Mouse (Mus musculus) small intestine, adult 2 months (tissue): ENCODE data around the gene Atxn7. TPM values are rescaled to one million over a fixed set of nuclear protein-coding genes. Genes with fewer than 3 reads are reported as not detected.

Experiments
- H3K27ac ChIP-seq: fragments of 200-500 bp; 2 replicates; pipeline ENCODE4 v1.5.1; 2012; ENCODE audit warnings: low read depth, low read length, control low read depth, inconsistent platforms; ENCODE audit not compliant: insufficient read depth
- H3K27me3 ChIP-seq: fragments of 200-500 bp; 2 replicates; pipeline ENCODE4 v1.6.1; 2012; ENCODE audit warnings: mild to moderate bottlenecking, moderate library complexity, low read length, inconsistent platforms; ENCODE audit not compliant: control insufficient read depth, insufficient read depth
- H3K36me3 ChIP-seq: fragments of 200-500 bp; 2 replicates; pipeline ENCODE4 v1.6.1; 2012; ENCODE audit warnings: mild to moderate bottlenecking, low read length, control low read depth, inconsistent platforms; ENCODE audit not compliant: control insufficient read depth, insufficient read depth
- H3K4me1 ChIP-seq: fragments of 200-500 bp; 2 replicates; pipeline ENCODE4 v1.6.1; 2012; ENCODE audit warnings: low read length, inconsistent platforms, mixed read lengths; ENCODE audit not compliant: control insufficient read depth, insufficient read depth, insufficient read length
- H3K4me3 ChIP-seq: fragments of 200-500 bp; 2 replicates; pipeline ENCODE4 v1.5.1; 2012; ENCODE audit warnings: low read depth, mild to moderate bottlenecking, control low read depth, inconsistent platforms, low read length, moderate library complexity
- CTCF ChIP-seq: fragments of 200-500 bp; IDR thresholded peaks from 2 replicates; pipeline ENCODE4 v1.5.1; 2012; ENCODE audit warnings: low read depth, mild to moderate bottlenecking, control low read depth, inconsistent platforms, low read length, moderate library complexity, mixed read lengths; ENCODE audit not compliant: insufficient replicate concordance, insufficient read length; ENCODE audit errors: extremely low read depth
- POLR2A ChIP-seq: fragments of 200-500 bp; IDR thresholded peaks from 2 replicates; pipeline ENCODE4 v1.6.1; 2012; ENCODE audit warnings: low read depth, mild to moderate bottlenecking, control low read depth, inconsistent platforms, low read length, moderate library complexity
- WGBS: fragments of 180-500 bp; shearing (Covaris S2); methylation state at CpG from one replicate; pipeline ENCODE4 v1.1.7; 2018; 5-methylcytosine and 5-hydroxymethylcytosine counted together
- polyA plus RNA-seq: library from polyadenylated mRNA; depleted of rRNA; stranded (reverse); fragments of >200 nt; gene quantifications from 2 replicates; pipeline ENCODE4 v1.2.3, GENCODE M21; 2012

The Atxn7 gene
- polyA plus RNA-seq, 1 experiment: 30.8 TPM

DNA sequence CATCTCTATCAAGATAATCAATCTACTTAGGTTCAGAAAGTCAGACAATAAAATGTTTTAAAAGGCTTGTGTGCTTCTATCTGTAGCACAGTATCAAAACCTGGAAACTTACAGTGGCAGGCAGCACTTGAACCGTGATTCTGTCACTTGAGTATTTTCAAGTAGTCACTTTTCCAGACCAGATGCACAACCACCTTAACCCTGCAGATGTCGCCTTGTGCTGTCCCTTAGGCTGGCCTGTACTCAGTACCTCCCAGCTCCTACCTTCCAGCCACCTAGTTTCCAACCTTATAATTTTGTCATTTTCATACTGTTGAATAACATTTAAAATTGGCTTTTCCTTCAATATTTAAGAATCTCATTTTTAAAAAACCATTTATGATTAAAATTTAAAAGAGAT lies 20.9 kb downstream of the Atxn7 start:
- Histone ChIP-seq H3K4me1 (no peaks in the 10 kb centered on the region), H3K27me3 (no peaks in the 10 kb centered on the region), H3K4me3 (no peak overlapping the region), H3K27ac (no peak overlapping the region), H3K36me3 (no peaks in the 10 kb centered on the region)
- peak; percentile 22; the same call in 1 of the 2 replicates for TF ChIP-seq CTCF
- no peak for TF ChIP-seq POLR2A
- 67% methylated on average over 2 of the region's 2 CpGs for WGBS

DNA sequence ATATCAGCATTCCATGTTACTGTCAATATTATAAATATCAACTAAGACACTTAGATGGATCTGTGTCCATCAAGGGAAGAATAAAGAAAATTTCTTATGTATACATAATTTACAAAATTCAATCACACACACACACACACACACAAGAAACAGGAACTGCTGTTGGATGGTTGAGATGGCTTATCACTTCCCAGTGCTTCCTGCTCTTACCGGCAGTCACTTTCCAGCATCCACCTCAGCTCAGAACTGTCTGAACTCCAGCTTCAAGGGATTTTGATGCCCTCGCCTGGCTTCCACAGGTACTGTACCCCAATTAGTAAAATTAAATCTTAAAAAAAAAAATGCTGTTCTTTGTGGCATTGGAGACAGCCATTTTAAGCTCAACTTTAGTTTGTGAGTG lies 27.2 kb downstream of the Atxn7 start:
- no peak for TF ChIP-seq POLR2A
- TF ChIP-seq CTCF: no peak
- WGBS: 31% methylated on average over 2 of the region's 2 CpGs

DNA sequence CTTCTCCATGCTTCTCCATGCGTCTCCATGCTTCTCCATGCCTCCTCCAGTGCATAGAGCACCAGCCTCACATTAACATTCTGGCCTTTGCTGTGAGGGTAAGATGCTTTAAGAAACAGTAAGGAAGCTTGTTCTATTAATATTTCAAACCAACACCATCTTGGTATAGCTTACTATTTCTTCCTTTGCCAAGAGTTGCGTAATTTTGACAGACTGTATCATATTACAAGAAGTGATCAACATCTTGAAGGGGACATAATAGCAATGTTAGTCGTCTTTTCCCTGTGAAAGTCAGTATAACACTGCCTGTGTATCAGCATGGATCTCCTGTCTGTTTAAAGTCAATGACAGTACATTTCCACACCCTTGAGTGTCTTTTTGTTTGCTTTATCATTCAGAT lies 29.5 kb downstream of the Atxn7 start:
- Histone ChIP-seq H3K27me3 (no peaks in the 10 kb centered on the region), H3K4me3 (no peak overlapping the region), H3K36me3 (no peaks in the 10 kb centered on the region), H3K4me1 (peaks cover 3% of the 10 kb centered on the region; the same call in 1 of the 2 replicates), H3K27ac (no peak overlapping the region)
- no peak for TF ChIP-seq CTCF
- no peak for TF ChIP-seq POLR2A
- 82% methylated on average over 3 of the region's 3 CpGs for WGBS

More for the DNA sequence above, 27.2 kb downstream of the Atxn7 start:
- Histone ChIP-seq H3K27me3 (no peaks in the 10 kb centered on the region), H3K4me1 (no peaks in the 10 kb centered on the region), H3K4me3 (no peak overlapping the region), H3K27ac (no peak overlapping the region), H3K36me3 (no peaks in the 10 kb centered on the region)

DNA sequence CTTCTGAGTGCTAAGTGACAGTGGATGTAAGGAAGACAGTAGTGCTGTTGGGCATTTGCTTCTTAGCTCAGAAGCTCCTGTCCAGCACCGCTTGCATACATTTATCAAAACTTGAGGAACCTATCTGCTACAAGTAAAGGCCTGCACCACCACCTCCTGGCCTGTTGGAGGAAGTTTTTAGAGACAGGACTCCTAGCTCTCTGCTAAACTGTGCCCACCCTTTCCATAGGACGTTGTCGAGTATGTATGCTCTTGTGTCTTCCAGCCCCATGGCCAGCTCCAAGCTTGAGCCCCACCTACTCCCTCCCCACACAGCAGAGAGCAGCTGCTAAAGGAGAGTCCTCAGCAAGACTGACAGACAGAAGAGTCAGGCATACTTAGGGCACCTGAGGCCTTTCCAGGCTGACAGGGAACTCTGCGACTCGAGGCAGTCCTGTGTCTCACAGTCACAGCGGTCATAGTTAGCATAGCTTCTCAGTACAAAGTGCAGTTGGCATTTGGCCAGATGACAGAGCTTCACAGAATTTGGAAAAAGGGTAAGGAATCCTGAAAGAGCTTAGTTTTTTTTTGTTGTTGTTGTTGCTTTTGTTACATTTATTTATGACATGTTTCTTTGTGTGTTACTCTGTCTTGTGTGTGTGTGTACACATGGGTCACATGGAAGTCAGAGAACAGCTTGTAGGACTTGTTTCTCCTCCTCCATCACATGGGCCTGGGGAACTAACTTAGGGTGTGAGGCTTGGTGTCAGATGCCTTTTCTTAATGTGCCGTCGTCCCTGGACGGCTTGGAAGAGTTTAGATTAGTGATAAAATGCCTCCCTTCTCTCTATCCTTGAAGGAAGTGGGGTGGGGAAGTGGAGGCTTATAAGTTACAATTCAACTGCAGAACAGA lies 34.2 kb downstream of the Atxn7 start:
- Histone ChIP-seq H3K4me3 (no peak overlapping the region), H3K27me3 (no peaks in the 10 kb centered on the region), H3K4me1 (peaks cover 6% of the 10 kb centered on the region; the same call in 1 of the 2 replicates), H3K27ac (no peak overlapping the region), H3K36me3 (no peaks in the 10 kb centered on the region)
- TF ChIP-seq POLR2A (no peak), CTCF (peak; percentile 20; the same call in 1 of the 2 replicates)
- 26% methylated on average over 9 of the region's 9 CpGs for WGBS

DNA sequence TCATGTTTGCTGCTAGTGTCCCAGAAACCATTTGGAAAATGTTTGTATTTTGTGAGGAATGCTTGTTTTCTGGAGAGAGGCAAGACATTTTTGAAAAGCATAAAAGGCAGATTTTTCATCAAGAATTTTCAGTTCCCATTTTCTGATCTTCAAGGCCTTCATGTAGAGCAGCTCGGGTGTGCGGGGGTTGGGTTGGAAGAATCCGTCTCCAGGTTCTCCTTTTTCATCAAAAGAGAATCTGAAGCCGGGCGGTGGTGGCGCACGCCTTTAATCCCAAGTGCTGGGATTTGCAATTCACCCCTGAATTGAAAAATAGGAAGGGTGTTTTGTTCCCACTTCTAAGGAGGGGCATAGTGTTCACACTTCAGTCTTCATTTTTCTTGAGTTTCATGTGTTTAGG lies 41.5 kb downstream of the Atxn7 start:
- peaks cover 2% of the 10 kb centered on the region; the same call in 1 of the 2 replicates for H3K4me1 ChIP-seq
- no peaks in the 10 kb centered on the region for H3K36me3 ChIP-seq
- H3K4me3 ChIP-seq: no peak overlapping the region
- H3K27ac ChIP-seq: no peak overlapping the region
- WGBS: 91% methylated on average over 7 of the region's 7 CpGs
- TF ChIP-seq POLR2A: no peak
- TF ChIP-seq CTCF: no peak
- H3K27me3 ChIP-seq: no peaks in the 10 kb centered on the region

DNA sequence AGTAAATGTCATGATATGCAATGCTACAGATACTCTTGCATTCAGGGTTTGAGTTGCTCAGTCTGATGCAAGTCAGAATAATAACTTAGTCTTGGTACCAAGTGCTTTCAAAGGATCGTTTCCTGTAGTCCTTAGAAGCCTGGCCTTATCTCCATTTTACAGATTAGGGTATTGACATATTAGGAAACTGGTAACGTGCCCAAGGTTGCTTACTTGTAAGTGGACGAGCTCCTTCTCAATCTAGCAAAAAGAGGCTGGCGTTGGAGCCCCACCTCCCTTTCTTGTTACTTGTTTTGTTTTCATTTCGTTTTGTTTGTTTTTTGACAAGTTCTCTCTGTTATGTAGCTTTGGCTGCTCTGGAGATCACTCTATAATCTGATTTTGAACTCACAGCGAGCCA lies 48.5 kb downstream of the Atxn7 start:
- H3K4me1 ChIP-seq: peaks cover 3% of the 10 kb centered on the region; the same call in 1 of the 2 replicates
- no peak overlapping the region for H3K27ac ChIP-seq
- no peaks in the 10 kb centered on the region for H3K27me3 ChIP-seq
- WGBS: 29% methylated on average over 6 of the region's 6 CpGs
- TF ChIP-seq CTCF (no peak), POLR2A (no peak)
- peaks cover 2% of the 10 kb centered on the region; the same call in 1 of the 2 replicates for H3K36me3 ChIP-seq
- H3K4me3 ChIP-seq: no peak overlapping the region
